Mouse (Mus musculus) CD4-positive, CD25-positive, alpha-beta regulatory T cell, adult 2 months (primary cell): Measurements from ENCODE around the gene Slc44a3.

Source experiments
- DNase-seq: peaks from one replicate; pipeline ENCODE4 v3.0.0-alpha.2; 2012; ENCODE audit warnings: low read depth, low spot score

Gene Slc44a3

GRCm38 (mm10) chr3:121532176-121532575, at the start of gene Slc44a3:
Gene Slc44a3 (minus strand): TSS chr3:121532404.
- peak; percentile 3 for DNase-seq

GRCm38 (mm10) chr3:121579880-121580549, 47.8 kb upstream of the Slc44a3 start:
- no peak for DNase-seq

GRCm38 (mm10) chr3:121579402-121579801, 47.2 kb upstream of the Slc44a3 start:
- no peak for DNase-seq

- DNase-seq: no peak
Observed at GRCm38 (mm10) chr3:121578706-121579105, 46.5 kb upstream of the Slc44a3 start.

- DNase-seq: no peak
Observed at GRCm38 (mm10) chr3:121577641-121578040, 45.4 kb upstream of the Slc44a3 start.

- no peak for DNase-seq
Observed at GRCm38 (mm10) chr3:121577032-121577591, 44.9 kb upstream of the Slc44a3 start.

GRCm38 (mm10) chr3:121576367-121576766, 44.2 kb upstream of the Slc44a3 start:
- no peak for DNase-seq

- DNase-seq: no peak
Observed at GRCm38 (mm10) chr3:121574386-121574785, 42.2 kb upstream of the Slc44a3 start.

GRCm38 (mm10) chr3:121573858-121574257, 41.7 kb upstream of the Slc44a3 start:
- no peak for DNase-seq

GRCm38 (mm10) chr3:121571491-121571890, 39.3 kb upstream of the Slc44a3 start:
- no peak for DNase-seq

GRCm38 (mm10) chr3:121570623-121571022, 38.4 kb upstream of the Slc44a3 start:
- DNase-seq: peak; percentile 11

- DNase-seq: no peak
Observed at GRCm38 (mm10) chr3:121569767-121570166, 37.6 kb upstream of the Slc44a3 start.

- no peak for DNase-seq
Observed at GRCm38 (mm10) chr3:121569004-121569403, 36.8 kb upstream of the Slc44a3 start.

GRCm38 (mm10) chr3:121567904-121568303, 35.7 kb upstream of the Slc44a3 start:
- no peak for DNase-seq

GRCm38 (mm10) chr3:121567337-121567900, 35.2 kb upstream of the Slc44a3 start:
- no peak for DNase-seq

- no peak for DNase-seq
Observed at GRCm38 (mm10) chr3:121566901-121567300, 34.7 kb upstream of the Slc44a3 start.

GRCm38 (mm10) chr3:121561803-121562202, 29.6 kb upstream of the Slc44a3 start:
- DNase-seq: no peak

GRCm38 (mm10) chr3:121560115-121560865, 28.1 kb upstream of the Slc44a3 start:
- DNase-seq: no peak

GRCm38 (mm10) chr3:121559406-121560114, 27.4 kb upstream of the Slc44a3 start:
- DNase-seq: no peak

GRCm38 (mm10) chr3:121558861-121559260, 26.7 kb upstream of the Slc44a3 start:
- no peak for DNase-seq

- no peak for DNase-seq
Observed at GRCm38 (mm10) chr3:121556304-121556703, 24.1 kb upstream of the Slc44a3 start.

- no peak for DNase-seq
Observed at GRCm38 (mm10) chr3:121553294-121553693, 21.1 kb upstream of the Slc44a3 start.
